In the genomic region with DNA sequence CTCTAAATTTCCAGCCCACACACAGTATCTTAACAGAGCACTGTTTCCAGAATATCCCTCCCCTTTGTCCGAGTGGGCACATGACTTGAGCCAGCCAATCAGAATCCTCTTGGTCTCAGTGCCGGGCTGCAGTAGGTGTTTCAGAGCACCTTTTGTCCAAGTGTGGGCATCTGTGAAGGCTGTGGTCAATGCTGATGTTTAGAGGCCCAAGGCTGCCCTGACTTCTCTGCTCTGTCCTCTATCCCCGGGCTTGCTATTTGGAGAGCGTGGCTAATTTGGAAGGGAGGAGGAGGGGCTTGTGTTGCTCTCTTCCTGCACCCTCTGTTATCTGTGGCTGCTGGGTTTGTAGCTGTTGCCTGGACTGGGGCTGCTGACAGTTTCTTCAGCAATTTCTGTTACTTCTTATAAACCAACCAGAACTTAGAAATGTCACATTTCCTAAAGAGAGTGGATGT, we compare ENCODE assay signal across 8 mouse cellular contexts. TPM values are rescaled to one million over a fixed set of nuclear protein-coding genes. Genes with fewer than 3 reads are reported as not detected.
DNase-seq lines count a peak whose midpoint lies in the region; ATAC-seq and TF ChIP-seq lines count a peak whose summit lies in the region.

No protein-coding gene starts in this region.

- H3K9me3 ChIP-seq in embryonic facial prominence, embryonic 14.5 days (ENCODE audit: control insufficient read depth, low read length) = no peaks in the 10 kb centered on the region
- no peaks in the 10 kb centered on the region for H3K9me3 ChIP-seq in midbrain, embryonic 10.5 days (replicated peaks)
- no peaks in the 10 kb centered on the region for H3K9me3 ChIP-seq in stomach, postnatal 0 days (ENCODE audit: control insufficient read depth, low read length)

- peak overlapping the region; percentile 34 for H3K4me3 ChIP-seq in embryonic facial prominence, embryonic 14.5 days (ENCODE audit: low read depth, low read length)
- peak overlapping the region; percentile 44 for H3K4me3 ChIP-seq in midbrain, embryonic 10.5 days
- H3K4me3 ChIP-seq in stomach, postnatal 0 days (ENCODE audit: low read depth, low read length) = peak overlapping the region; percentile 32

- no peak for TF ChIP-seq CTCF in stomach, postnatal 0 days (IDR thresholded peaks at IDR 0.05; ENCODE audit: low read depth)

- peak overlapping the region; percentile 51 for H3K4me2 ChIP-seq in embryonic facial prominence, embryonic 14.5 days (ENCODE audit: low read depth, low read length)
- H3K4me2 ChIP-seq in stomach, postnatal 0 days (replicated peaks; ENCODE audit: low read depth) = peak overlapping the region; percentile 43

- WGBS in embryonic facial prominence, embryonic 14.5 days = 0% methylated on average over 4 of the region's 4 CpGs
- WGBS in midbrain, embryonic 10.5 days = 4% methylated on average over 4 of the region's 4 CpGs
- WGBS in stomach, postnatal 0 days = 4% methylated on average over 4 of the region's 4 CpGs

- no peak overlapping the region for H3K27ac ChIP-seq in embryonic facial prominence, embryonic 14.5 days (replicated peaks; ENCODE audit: low read depth, low read length)
- H3K27ac ChIP-seq in midbrain, embryonic 10.5 days (replicated peaks) = peak overlapping the region; percentile 81
- H3K27ac ChIP-seq in stomach, postnatal 0 days (replicated peaks) = peak overlapping the region; percentile 37

- H3K4me1 ChIP-seq in embryonic facial prominence, embryonic 14.5 days (ENCODE audit: control insufficient read depth, insufficient read depth, low read length) = peaks cover 20% of the 10 kb centered on the region
- H3K4me1 ChIP-seq in midbrain, embryonic 10.5 days = peaks cover 39% of the 10 kb centered on the region
- H3K4me1 ChIP-seq in stomach, postnatal 0 days (replicated peaks; ENCODE audit: control insufficient read depth, insufficient read depth) = peaks cover 10% of the 10 kb centered on the region

- peak; percentile 39 for DNase-seq in gastrocnemius, adult 18-20 months (ENCODE audit: low spot score)
- DNase-seq in gastrocnemius, postnatal 25 days = no peak
- DNase-seq in adrenal gland, postnatal 10 days = peak; percentile 64
- peak; percentile 54 for DNase-seq in embryonic facial prominence, embryonic 14.5 days (ENCODE audit: low spot score)
- peak; percentile 54 to 67 for DNase-seq in heart, postnatal 36 days
- DNase-seq in left cerebral cortex, postnatal 36 days (ENCODE audit: low spot score in 2 of 2) = peak; percentile 35 to 49
- peak; percentile 65 for DNase-seq in midbrain, embryonic 10.5 days (ENCODE audit: low spot score)
- DNase-seq in stomach, postnatal 0 days (ENCODE audit: low spot score) = peak; percentile 50

- peak; percentile 67 for ATAC-seq in embryonic facial prominence, embryonic 14.5 days (ENCODE audit: low read depth)
- ATAC-seq in stomach, postnatal 0 days (ENCODE audit: low FRiP score, low TSS enrichment) = no peak; the same call in 1 of the 2 replicates

- H3K27me3 ChIP-seq in embryonic facial prominence, embryonic 14.5 days (replicated peaks; ENCODE audit: control insufficient read depth, insufficient read depth, low read length) = peaks cover 28% of the 10 kb centered on the region
- peaks cover 46% of the 10 kb centered on the region for H3K27me3 ChIP-seq in midbrain, embryonic 10.5 days (ENCODE audit: low read depth, poor library complexity, severe bottlenecking)
- no peaks in the 10 kb centered on the region for H3K27me3 ChIP-seq in stomach, postnatal 0 days (ENCODE audit: control insufficient read depth, insufficient read depth, low read length)

- no peaks in the 10 kb centered on the region for H3K36me3 ChIP-seq in embryonic facial prominence, embryonic 14.5 days (ENCODE audit: control insufficient read depth, insufficient read depth, low read length)
- H3K36me3 ChIP-seq in midbrain, embryonic 10.5 days = no peaks in the 10 kb centered on the region
- no peaks in the 10 kb centered on the region for H3K36me3 ChIP-seq in stomach, postnatal 0 days (ENCODE audit: control insufficient read depth, insufficient read depth, low read length)

- TF ChIP-seq EP300 in stomach, postnatal 0 days (optimal IDR thresholded peaks at IDR 0.05) = no peak

- peak overlapping the region; percentile 21 for H3K9ac ChIP-seq in embryonic facial prominence, embryonic 14.5 days (ENCODE audit: low read depth, low read length)
- H3K9ac ChIP-seq in stomach, postnatal 0 days (ENCODE audit: low read length) = peak overlapping the region; percentile 43; the same call in 1 of the 2 replicates

- intact Hi-C loops in heart, postnatal 36 days (cut with DNase I) = loop anchor here (5.0 kb wide), 1 partner anchor 37 kb away; no protein-coding TSS in a partner anchor
- intact Hi-C loops in left cerebral cortex, postnatal 36 days (cut with DNase I) = loop anchor here (5.0 kb wide), 1 partner anchor 42 kb away; the partner anchor contains the start of gene Ankrd63

RNA-seq across cellular contexts. Expression of gene Pak6, which starts 3.1 kb away (rescaled TPM):
- total RNA-seq in gastrocnemius, adult 18-20 months (2021) = not detected
- total RNA-seq in gastrocnemius, postnatal 25 days (2021) = under 1 TPM in 1 of 2 experiments, not detected in 1; 0.64 TPM
- 10 to 100 TPM in 1 of 2 experiments, 1 to 10 TPM in 1; 8.0 to 13.6 TPM for total RNA-seq in adrenal gland, postnatal 10 days (2021)
- polyA plus RNA-seq in embryonic facial prominence, embryonic 14.5 days (2014; fragmentation: Nextera tagmentation; extraction: Ambion mirVana) = 2.0 and 2.5 TPM in 2 replicates
- 10 to 100 TPM; 10.1 to 13.0 TPM for total RNA-seq in heart, postnatal 36 days (2021)
- 100 to 1,000 TPM in 1 of 2 experiments, 10 to 100 TPM in 1; 83.4 to 104 TPM for total RNA-seq in left cerebral cortex, postnatal 36 days (2021)
- polyA plus RNA-seq in midbrain, embryonic 10.5 days (2016; fragmentation: Nextera tagmentation; extraction: Ambion mirVana) = 0.26 and 0.99 TPM in 2 replicates
- 3.7 and 5.3 TPM in 2 replicates for polyA plus RNA-seq in stomach, postnatal 0 days (2015; fragmentation: Nextera tagmentation; extraction: Ambion mirVana)

RNA-seq across cellular contexts. Expression of gene Ankrd63, which starts 43.7 kb away (rescaled TPM):
- total RNA-seq in gastrocnemius, adult 18-20 months (2021) = not detected
- total RNA-seq in gastrocnemius, postnatal 25 days (2021) = not detected
- under 1 TPM; 0.09 to 0.15 TPM for total RNA-seq in adrenal gland, postnatal 10 days (2021)
- 0.05 and 0.11 TPM in 2 replicates for polyA plus RNA-seq in embryonic facial prominence, embryonic 14.5 days (2014; fragmentation: Nextera tagmentation; extraction: Ambion mirVana)
- 1 to 10 TPM; 1.4 to 2.5 TPM for total RNA-seq in heart, postnatal 36 days (2021)
- total RNA-seq in left cerebral cortex, postnatal 36 days (2021) = 10 to 100 TPM; 20.0 to 32.2 TPM
- not detected in 2 replicates for polyA plus RNA-seq in midbrain, embryonic 10.5 days (2016; fragmentation: Nextera tagmentation; extraction: Ambion mirVana)
- polyA plus RNA-seq in stomach, postnatal 0 days (2015; fragmentation: Nextera tagmentation; extraction: Ambion mirVana) = 0.11 and 0.27 TPM in 2 replicates

Comparison
In these comparisons a context has a peak if more than half of its experiments do, and no peak if none do; other contexts are left out.
1. RNA of gene Pak6, which starts 3.1 kb away (total RNA-seq): 83.4 to 104 TPM in left cerebral cortex, postnatal 36 days; 8.0 to 13.6 TPM in adrenal gland, postnatal 10 days, 10.1 to 13.0 TPM in heart, postnatal 36 days, 0.64 TPM in gastrocnemius, postnatal 25 days and not detected in gastrocnemius, adult 18-20 months; every median in the first group is over 4 times any median in the second.
2. RNA of gene Ankrd63, which starts 43.7 kb away (total RNA-seq): 20.0 to 32.2 TPM in left cerebral cortex, postnatal 36 days; 1.4 to 2.5 TPM in heart, postnatal 36 days, 0.09 to 0.15 TPM in adrenal gland, postnatal 10 days, not detected in gastrocnemius, adult 18-20 months and not detected in gastrocnemius, postnatal 25 days; every median in the first group is over 4 times any median in the second.
3. Peak in every context shown above with its lines, with median percentiles within 50 percentile points of each other: H3K4me3 ChIP-seq.